Mouse (Mus musculus): Measurements from ENCODE around the gene Chl1.

Chl1 gene

DNA sequence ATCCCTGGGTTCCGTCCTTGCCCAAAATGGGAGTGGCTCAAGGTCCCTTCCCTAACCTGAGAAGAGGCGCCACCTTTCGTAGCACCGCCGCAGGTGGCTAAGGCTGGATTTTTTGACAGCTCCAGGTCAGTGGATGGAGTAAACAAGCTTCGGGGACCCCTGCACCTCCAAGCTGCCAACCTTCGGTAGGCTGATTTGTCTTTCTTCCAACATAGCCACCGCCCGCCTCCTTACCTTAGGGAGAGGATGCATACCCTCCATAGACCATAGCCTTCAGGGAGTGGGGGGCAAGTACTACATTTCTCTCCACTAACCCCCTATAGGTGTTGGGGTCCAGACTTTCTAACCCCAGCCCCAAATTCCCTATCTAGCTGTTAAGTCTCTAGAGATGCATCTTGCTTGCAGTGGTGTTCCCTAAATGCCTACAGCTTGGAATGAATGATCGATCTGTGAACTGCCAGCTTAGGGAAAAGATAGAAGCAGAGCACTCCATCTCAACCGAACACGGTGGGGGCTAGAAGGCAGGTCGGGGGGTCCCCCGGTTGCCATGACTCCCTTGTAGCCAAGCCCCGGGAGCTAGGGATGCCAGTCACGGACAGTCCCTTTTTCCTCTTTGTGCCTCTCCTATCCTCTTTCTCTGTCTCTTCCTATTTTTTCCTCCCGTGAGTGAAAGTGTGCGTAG lies 1.0 kb downstream of the Chl1 start:
- Histone ChIP-seq H3K27me3 (ENCODE audit: insufficient read depth, low read length) (peaks cover 44% of the 10 kb centered on the region), H3K4me1 (replicated peaks; ENCODE audit: low read depth, low read length) (peaks cover 27% of the 10 kb centered on the region), H3K4me3 (replicated peaks; ENCODE audit: low read length) (peak overlapping the region; percentile 69), H3K9me3 (ENCODE audit: low read length) (peaks cover 5% of the 10 kb centered on the region; the same call in 1 of the 2 replicates), H3K36me3 (ENCODE audit: insufficient read depth, low read length) (no peaks in the 10 kb centered on the region)
- TF ChIP-seq NANOG (IDR thresholded peaks at IDR 0.05; ENCODE audit: borderline replicate concordance, low read length) = no peak
- no peak for TF ChIP-seq CTCF (conservative IDR thresholded peaks at IDR 0.05; ENCODE audit: low read length)
- TF ChIP-seq POU5F1 (IDR thresholded peaks at IDR 0.05; ENCODE audit: borderline replicate concordance, low read length) = no peak

GRCm38 (mm10) chr6:103511972-103512565 lies 1.7 kb downstream of the Chl1 start:
- peaks cover 5% of the 10 kb centered on the region; the same call in 1 of the 2 replicates for H3K9me3 ChIP-seq (ENCODE audit: low read length)
- peaks cover 44% of the 10 kb centered on the region for H3K27me3 ChIP-seq (ENCODE audit: insufficient read depth, low read length)
- H3K4me1 ChIP-seq (replicated peaks; ENCODE audit: low read depth, low read length) = peaks cover 27% of the 10 kb centered on the region
- TF ChIP-seq NANOG (IDR thresholded peaks at IDR 0.05; ENCODE audit: borderline replicate concordance, low read length) (no peak), POU5F1 (IDR thresholded peaks at IDR 0.05; ENCODE audit: borderline replicate concordance, low read length) (no peak)
- H3K36me3 ChIP-seq (ENCODE audit: insufficient read depth, low read length) = no peaks in the 10 kb centered on the region
- peak overlapping the region; percentile 69 for H3K4me3 ChIP-seq (replicated peaks; ENCODE audit: low read length)

DNA sequence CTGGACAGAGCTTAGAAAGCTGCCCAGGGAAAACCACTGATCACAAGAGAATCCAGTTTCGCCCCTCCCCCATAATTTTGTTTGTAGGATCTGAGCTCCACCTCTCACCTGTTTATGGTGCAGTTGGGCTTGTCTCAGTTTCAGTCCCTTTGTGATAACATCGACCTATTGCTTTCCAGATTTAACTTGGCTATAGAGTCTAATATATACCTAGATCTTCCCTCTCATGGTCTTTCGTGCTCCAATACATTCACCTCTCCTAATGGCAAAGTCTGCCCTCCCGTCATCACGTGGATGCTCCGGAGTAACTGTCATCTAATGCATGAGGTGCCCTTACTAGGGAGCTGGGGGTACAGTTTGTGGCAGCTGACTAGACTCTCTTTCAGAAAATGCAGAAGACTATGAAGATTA lies 2.5 kb downstream of the Chl1 start:
- no peaks in the 10 kb centered on the region for H3K36me3 ChIP-seq (ENCODE audit: insufficient read depth, low read length)
- no peak for TF ChIP-seq CTCF (conservative IDR thresholded peaks at IDR 0.05; ENCODE audit: low read length)
- no peak for TF ChIP-seq NANOG (IDR thresholded peaks at IDR 0.05; ENCODE audit: borderline replicate concordance, low read length)
- TF ChIP-seq POU5F1 (IDR thresholded peaks at IDR 0.05; ENCODE audit: borderline replicate concordance, low read length) = no peak
- peaks cover 44% of the 10 kb centered on the region for H3K27me3 ChIP-seq (ENCODE audit: insufficient read depth, low read length)

DNA sequence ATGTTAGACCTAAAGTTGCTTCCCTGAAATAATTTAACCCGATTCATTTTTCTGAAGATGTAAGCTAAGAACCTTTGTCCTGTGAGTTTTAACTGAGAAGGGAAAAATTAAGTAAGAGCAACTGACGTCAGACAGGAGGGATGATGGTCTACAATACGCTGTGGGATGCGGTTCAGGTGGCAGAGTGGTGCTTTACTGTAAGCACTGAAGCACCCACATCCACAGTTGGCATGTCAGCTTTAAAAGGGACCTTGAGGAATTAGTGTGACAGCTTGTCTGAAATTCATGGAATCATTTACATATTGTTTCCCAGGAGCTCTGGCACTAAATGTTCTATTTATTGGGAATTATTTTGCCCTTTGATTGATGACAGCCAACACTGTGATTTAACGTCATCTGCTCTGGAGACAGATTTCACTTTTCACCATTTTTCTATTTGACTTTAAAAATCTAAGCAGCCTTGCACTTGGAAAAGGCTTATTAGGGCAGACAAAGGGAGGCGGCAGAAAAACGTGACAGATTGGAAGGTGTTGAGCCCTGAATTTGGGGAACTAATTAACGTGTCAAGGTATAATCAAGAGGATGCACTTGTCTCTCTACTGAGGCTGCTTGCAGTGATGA lies 3.3 kb downstream of the Chl1 start:
- peaks cover 41% of the 10 kb centered on the region for H3K27me3 ChIP-seq (ENCODE audit: insufficient read depth, low read length)
- H3K36me3 ChIP-seq (ENCODE audit: insufficient read depth, low read length) = no peaks in the 10 kb centered on the region
- H3K4me1 ChIP-seq (replicated peaks; ENCODE audit: low read depth, low read length) = peaks cover 27% of the 10 kb centered on the region
- peaks cover 5% of the 10 kb centered on the region; the same call in 1 of the 2 replicates for H3K9me3 ChIP-seq (ENCODE audit: low read length)
- TF ChIP-seq CTCF (conservative IDR thresholded peaks at IDR 0.05; ENCODE audit: low read length) = no peak
- H3K4me3 ChIP-seq (replicated peaks; ENCODE audit: low read length) = no peak overlapping the region

More for the DNA sequence above, 2.5 kb downstream of the Chl1 start:
- Histone ChIP-seq H3K4me3 (replicated peaks; ENCODE audit: low read length) (no peak overlapping the region), H3K4me1 (replicated peaks; ENCODE audit: low read depth, low read length) (peaks cover 27% of the 10 kb centered on the region), H3K9me3 (ENCODE audit: low read length) (peaks cover 5% of the 10 kb centered on the region; the same call in 1 of the 2 replicates)

GRCm38 (mm10) chr6:103514346-103514745 lies 4.0 kb downstream of the Chl1 start:
- no peak overlapping the region for H3K4me3 ChIP-seq (replicated peaks; ENCODE audit: low read length)
- TF ChIP-seq NANOG (IDR thresholded peaks at IDR 0.05; ENCODE audit: borderline replicate concordance, low read length) (no peak), CTCF (conservative IDR thresholded peaks at IDR 0.05; ENCODE audit: low read length) (no peak), POU5F1 (IDR thresholded peaks at IDR 0.05; ENCODE audit: borderline replicate concordance, low read length) (no peak)
- peaks cover 27% of the 10 kb centered on the region for H3K4me1 ChIP-seq (replicated peaks; ENCODE audit: low read depth, low read length)
- peaks cover 39% of the 10 kb centered on the region for H3K27me3 ChIP-seq (ENCODE audit: insufficient read depth, low read length)
- H3K9me3 ChIP-seq (ENCODE audit: low read length) = peaks cover 5% of the 10 kb centered on the region; the same call in 1 of the 2 replicates
- no peaks in the 10 kb centered on the region for H3K36me3 ChIP-seq (ENCODE audit: insufficient read depth, low read length)

DNA sequence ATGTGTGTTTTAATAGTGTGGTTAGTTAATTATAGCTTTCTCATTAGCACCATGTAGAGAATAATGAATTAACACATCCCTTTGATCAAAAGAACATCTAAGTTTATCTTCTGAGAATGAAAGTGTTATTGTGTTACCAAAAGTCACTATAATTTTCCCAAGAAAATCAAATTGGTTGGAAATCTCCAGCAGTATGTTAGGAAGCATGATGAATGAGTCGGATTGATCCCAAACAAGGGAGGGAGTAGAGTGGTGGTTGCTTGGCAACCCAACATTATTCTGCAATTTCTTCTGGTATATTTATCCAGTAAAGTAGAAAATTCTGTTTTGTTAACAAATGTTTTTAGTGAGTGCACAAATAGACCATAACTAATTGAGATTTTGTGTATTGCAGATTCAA lies 4.4 kb downstream of the Chl1 start:
- Histone ChIP-seq H3K4me1 (replicated peaks; ENCODE audit: low read depth, low read length) (peaks cover 27% of the 10 kb centered on the region), H3K36me3 (ENCODE audit: insufficient read depth, low read length) (no peaks in the 10 kb centered on the region)

DNA sequence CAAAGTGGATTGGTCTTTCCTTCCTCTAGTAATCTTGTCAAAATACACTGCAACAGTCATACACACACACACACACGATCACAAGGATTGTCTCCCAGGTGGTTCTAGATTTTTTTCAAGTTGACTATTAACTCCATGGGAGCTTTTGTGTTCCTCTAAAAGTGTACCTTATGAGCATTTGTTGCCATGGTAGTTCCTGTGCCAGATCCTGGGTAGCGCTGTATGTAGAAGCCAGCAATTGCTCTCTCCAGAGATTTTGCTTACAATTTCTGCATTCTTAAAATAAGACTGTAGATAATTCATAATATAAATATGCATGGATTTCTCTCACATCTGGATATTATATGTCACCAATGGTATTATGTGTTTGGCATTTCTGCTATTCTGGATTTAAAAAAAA lies 9.2 kb downstream of the Chl1 start:
- Histone ChIP-seq H3K9me3 (ENCODE audit: low read length) (no peaks in the 10 kb centered on the region), H3K4me3 (replicated peaks; ENCODE audit: low read length) (no peak overlapping the region), H3K27me3 (ENCODE audit: insufficient read depth, low read length) (no peaks in the 10 kb centered on the region), H3K36me3 (ENCODE audit: insufficient read depth, low read length) (no peaks in the 10 kb centered on the region), H3K4me1 (replicated peaks; ENCODE audit: low read depth, low read length) (no peaks in the 10 kb centered on the region)
- TF ChIP-seq POU5F1 (IDR thresholded peaks at IDR 0.05; ENCODE audit: borderline replicate concordance, low read length) (no peak), NANOG (IDR thresholded peaks at IDR 0.05; ENCODE audit: borderline replicate concordance, low read length) (no peak), CTCF (conservative IDR thresholded peaks at IDR 0.05; ENCODE audit: low read length) (no peak)

More for the DNA sequence above, 4.4 kb downstream of the Chl1 start:
- H3K27me3 ChIP-seq (ENCODE audit: insufficient read depth, low read length) = peaks cover 35% of the 10 kb centered on the region
- H3K9me3 ChIP-seq (ENCODE audit: low read length) = peaks cover 5% of the 10 kb centered on the region; the same call in 1 of the 2 replicates
- TF ChIP-seq NANOG (IDR thresholded peaks at IDR 0.05; ENCODE audit: borderline replicate concordance, low read length) (no peak), CTCF (conservative IDR thresholded peaks at IDR 0.05; ENCODE audit: low read length) (no peak), POU5F1 (IDR thresholded peaks at IDR 0.05; ENCODE audit: borderline replicate concordance, low read length) (no peak)
- H3K4me3 ChIP-seq (replicated peaks; ENCODE audit: low read length) = no peak overlapping the region

- Histone ChIP-seq H3K4me1 (replicated peaks; ENCODE audit: low read depth, low read length) (no peaks in the 10 kb centered on the region), H3K36me3 (ENCODE audit: insufficient read depth, low read length) (no peaks in the 10 kb centered on the region), H3K27me3 (ENCODE audit: insufficient read depth, low read length) (no peaks in the 10 kb centered on the region), H3K4me3 (replicated peaks; ENCODE audit: low read length) (no peak overlapping the region), H3K9me3 (ENCODE audit: low read length) (no peaks in the 10 kb centered on the region)
- TF ChIP-seq CTCF (conservative IDR thresholded peaks at IDR 0.05; ENCODE audit: low read length) (no peak), NANOG (IDR thresholded peaks at IDR 0.05; ENCODE audit: borderline replicate concordance, low read length) (no peak), POU5F1 (IDR thresholded peaks at IDR 0.05; ENCODE audit: borderline replicate concordance, low read length) (no peak)
These were observed 15.1 kb downstream of the Chl1 start for GRCm38 (mm10) chr6:103525326-103526024.
